Mouse (Mus musculus) urinary bladder, adult 18-20 months (tissue): ENCODE results near the gene Sco2.

ENCODE experiments used
- DNase-seq, 2 experiments: peaks; one replicate each; pipeline ENCODE4 v3.0.0; 2022; ENCODE audit warnings: low spot score in 2 of 2, mixed read lengths in 2 of 2

Sco2 gene

GRCm38 (mm10) chr15:89373762-89374248 is at the start of gene Sco2:
Sco2 (minus strand) TSS chr15:89373846.
- peak; percentile 84 to 98 for DNase-seq

DNA sequence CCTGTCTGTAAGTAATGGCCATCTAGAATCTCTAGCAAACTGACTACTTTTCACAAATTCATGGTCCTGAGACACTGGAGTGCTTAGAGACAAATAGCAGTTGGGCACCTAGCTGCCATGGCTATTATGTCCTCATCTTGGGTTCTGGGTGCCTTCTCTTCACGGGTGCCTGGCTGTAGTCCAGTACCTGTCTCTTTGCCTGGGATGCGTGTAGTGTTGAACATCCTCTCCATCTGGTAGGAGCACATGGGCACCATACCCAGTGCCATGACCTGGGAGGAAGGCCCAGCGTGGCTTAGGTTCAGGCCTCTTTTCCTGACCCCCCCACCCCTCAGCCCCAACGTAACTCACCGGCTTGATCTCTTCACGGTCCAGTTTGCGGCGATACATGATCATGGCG is 48.3 kb upstream of the Sco2 start:
- DNase-seq, result no peak

DNA sequence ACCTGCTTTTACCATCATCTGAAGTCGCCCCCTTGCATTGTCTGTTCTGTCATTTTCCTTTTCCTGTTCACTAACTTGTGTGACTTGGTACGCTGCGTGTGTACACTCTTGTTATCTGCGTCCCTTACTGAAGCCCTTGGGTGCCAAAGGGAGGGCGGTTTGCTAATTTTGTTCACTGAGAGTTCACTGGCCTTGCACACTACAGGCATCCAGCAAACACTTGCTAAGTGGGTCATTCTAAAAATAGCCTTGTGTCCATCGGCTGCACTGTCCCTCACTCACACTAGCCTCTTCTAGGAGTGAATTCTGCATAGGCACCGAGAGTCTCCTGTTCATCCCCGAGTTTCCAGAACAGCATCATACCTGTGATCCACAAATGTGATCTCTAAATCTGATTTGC is 41.6 kb upstream of the Sco2 start:
- DNase-seq, result no peak

GRCm38 (mm10) chr15:89410118-89410517 is 36.5 kb upstream of the Sco2 start, which contains the start of gene Syce3:
Syce3 (minus strand) TSS chr15:89410503.
- no peak for DNase-seq

- no peak for DNase-seq
These were observed 33.0 kb upstream of the Sco2 start for GRCm38 (mm10) chr15:89406691-89407090.

GRCm38 (mm10) chr15:89404831-89405623 is 31.4 kb upstream of the Sco2 start:
- no peak for DNase-seq

- no peak for DNase-seq
These were observed 28.8 kb upstream of the Sco2 start for GRCm38 (mm10) chr15:89402471-89402870.

DNA sequence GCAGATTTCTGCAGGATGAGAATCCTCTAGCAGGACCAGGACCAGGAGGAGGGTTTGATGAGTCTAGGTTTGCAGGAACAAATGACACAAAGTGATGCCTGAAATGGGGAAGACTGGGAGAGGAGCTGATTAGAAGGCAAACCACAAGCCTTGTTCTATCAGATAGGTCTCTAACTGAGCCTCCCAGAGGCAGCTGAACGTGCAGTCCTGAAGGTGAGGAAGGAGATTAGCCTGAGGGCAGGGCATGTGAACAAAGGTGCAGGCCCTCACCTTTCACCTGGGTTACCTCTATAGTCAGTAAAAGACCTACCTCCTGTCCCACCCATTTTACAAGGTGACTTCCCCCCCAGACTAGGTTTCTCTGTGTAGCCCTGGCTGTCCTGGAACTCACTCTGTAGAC is 26.1 kb upstream of the Sco2 start:
- DNase-seq, result no peak

DNA sequence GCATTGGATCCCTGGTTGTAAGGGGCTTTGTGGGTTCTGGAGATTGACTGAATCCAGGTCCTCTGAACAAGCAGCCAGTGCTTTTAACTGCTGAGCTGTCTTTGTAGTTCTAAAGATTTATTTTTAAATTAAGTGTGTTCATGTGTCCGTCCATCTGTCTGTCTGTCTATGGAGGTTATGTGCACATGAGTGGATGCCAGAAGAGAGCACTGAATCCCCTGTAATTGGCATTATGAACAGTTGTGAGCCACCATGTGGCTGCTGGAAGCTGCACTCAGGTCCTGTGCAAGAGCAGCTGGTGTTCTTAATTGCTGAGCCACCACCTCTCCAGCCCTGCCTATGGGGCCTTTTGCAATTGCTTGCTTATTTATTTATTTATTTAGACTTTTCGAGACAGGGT is 24.5 kb upstream of the Sco2 start:
- DNase-seq, result no peak

- no peak for DNase-seq
These were observed 23.2 kb upstream of the Sco2 start for GRCm38 (mm10) chr15:89396883-89397282.

DNA sequence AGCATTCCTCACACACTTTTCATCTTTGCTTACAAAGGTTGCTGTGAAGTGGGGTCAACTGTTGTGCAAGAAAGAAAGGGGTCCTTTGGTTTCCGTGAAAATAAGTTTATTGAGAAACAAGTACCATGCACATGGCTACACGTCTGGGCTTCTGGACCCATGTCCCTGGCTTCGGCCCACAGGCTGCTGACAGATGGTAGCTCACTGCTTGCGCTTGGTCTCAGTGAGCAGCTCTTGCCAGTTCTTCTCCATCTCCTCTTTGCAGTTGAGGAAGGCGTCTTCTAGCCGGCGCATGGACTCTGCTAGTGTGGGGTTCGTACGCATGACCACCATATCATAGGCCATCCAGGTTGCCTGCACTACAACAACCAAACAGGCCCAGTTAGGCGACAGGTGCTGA is 16.4 kb upstream of the Sco2 start:
- DNase-seq, result no peak

GRCm38 (mm10) chr15:89387127-89387526 is 13.5 kb upstream of the Sco2 start:
- DNase-seq, result no peak

DNA sequence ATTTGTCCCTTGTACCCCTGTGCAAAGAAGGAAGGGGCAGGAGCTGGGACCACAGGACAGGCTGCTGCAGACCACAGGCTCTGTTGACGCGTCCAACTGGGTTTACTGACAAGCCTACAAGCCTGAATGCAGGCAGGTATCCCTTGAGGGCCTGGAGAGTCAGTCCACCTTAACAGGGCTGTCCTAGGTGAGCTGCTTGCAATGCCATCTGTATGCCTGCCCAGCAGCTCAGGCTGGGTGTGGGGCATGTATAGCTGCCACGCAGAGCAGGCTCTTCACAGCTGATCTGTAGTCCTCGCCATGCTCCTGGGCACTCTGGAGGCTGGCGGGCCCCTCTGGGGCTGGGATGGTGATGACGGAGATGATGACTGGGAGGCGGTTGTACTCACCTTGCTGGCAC is 11.0 kb upstream of the Sco2 start, which contains the start of gene Klhdc7b:
Gene Klhdc7b (plus strand): TSS at position 301 of the 400 bp plus-strand sequence.
- no peak for DNase-seq

DNA sequence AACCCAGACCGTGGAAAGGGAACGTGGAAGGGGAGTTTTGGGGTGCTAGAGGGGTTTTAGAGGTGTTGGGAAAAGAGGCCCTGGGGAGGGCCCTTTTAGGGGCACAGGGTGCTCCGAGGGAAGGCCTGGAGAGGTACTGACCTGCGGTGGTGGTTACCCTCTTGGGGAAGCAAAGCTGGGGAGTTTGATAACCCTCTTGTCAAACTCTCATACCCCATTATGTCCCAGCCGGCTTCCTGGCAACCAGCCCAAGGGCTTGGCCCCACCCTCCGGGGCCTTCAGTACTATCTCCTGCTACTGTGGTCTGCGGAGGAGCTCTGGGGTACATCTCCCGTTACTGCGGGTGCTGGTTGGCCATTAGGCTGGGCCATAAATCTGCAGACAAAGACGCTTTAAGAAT is 5.8 kb upstream of the Sco2 start:
- no peak for DNase-seq

DNA sequence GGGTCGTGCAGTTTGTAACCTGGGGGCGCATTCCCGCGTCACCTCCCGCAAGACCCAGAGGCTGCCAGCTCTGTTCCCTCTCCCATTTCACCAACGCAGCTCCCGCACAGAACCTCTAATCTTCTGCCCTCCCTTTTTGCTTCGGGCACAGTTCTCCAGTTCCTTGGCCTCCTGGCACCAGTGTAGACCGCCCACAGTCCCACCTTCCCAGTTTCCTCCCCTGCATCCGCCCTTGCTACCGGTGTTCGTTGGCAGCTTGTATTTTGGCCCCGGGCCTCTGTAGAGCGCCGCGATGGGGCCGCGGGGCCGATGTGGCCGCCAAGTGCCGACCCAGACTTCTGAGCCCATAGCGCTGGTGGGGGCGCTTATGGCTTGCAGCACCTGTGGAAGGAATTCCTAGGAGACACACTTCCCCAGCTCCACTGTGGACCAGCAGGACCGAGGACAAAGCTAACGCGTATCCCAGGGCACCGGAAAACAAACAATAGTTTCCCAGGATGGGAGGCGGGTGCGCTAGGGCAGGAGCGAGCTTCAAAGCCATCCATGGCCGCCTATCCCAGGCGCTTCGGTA is 5.3 kb upstream of the Sco2 start, which contains the start of gene Odf3b:
Gene Odf3b (minus strand): TSS at position 452 of the 571 bp plus-strand sequence.
- DNase-seq, result no peak

- DNase-seq, result no peak
These were observed 4.5 kb upstream of the Sco2 start for GRCm38 (mm10) chr15:89377938-89378828.

- DNase-seq, result no peak
These were observed 3.7 kb upstream of the Sco2 start for GRCm38 (mm10) chr15:89377362-89377761.

- DNase-seq, result no peak
These were observed 3.3 kb upstream of the Sco2 start, which contains the start of gene Tymp for GRCm38 (mm10) chr15:89376957-89377356. Tymp (minus strand) TSS chr15:89377039.

DNA sequence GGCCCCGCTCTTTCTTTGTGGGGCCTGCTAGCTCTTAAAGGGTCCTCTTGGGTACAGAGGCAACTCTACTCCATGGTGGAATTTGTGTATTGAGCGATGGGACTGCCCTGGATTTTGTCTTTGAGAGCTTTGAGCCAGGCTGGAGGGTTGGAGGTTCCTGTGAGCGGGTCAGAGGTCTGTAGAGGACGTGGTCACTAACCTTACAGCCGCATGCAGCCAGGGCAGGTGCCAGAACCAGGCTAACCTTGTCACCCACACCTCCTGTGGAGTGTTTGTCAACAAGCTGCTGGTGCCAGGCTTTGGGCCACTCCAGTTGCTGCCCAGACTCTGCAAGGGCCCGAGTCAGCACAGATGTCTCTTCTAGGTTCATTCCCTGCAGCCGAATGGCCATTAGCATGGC is 2.4 kb upstream of the Sco2 start:
- no peak for DNase-seq

- DNase-seq, result no peak
These were observed 1.3 kb upstream of the Sco2 start for GRCm38 (mm10) chr15:89374801-89375534.

DNA sequence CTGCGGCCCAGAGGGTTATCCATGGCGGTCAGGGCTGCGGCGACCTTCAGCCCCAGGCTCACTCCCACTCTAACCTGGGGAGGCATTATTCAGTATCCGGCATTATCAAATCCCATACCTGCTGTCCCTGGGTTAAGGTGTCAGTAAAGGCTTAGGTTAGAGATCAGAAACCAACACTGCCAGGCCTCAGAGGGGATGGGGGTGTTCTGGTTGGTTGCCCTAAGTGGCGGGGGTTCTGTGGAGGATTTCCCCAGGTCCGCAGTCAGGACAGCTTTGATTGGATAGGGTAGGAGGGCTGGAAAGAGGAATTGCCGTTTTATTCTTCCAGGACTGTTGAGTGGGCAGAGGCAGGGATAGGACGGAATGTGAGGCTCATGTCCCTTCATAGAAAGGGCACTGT is 694 bp upstream of the Sco2 start:
- DNase-seq, result no peak
